Mouse (Mus musculus): ENCODE measurements at regions not wholly inside any gene's neighbourhood (a gene's known extent, or its start where the extent isn't known, plus 50 kb on each side); places are given as distances from the start of the nearest gene placed in this dataset.
A peak's percentile ranks its signal among the peaks of the same experiment; 100 is the strongest.
"Not testable (repeated sequence)": the region's sequence is repeated elsewhere in the genome, so short reads cannot be mapped to it uniquely, and the experiment has no call there.

DNA sequence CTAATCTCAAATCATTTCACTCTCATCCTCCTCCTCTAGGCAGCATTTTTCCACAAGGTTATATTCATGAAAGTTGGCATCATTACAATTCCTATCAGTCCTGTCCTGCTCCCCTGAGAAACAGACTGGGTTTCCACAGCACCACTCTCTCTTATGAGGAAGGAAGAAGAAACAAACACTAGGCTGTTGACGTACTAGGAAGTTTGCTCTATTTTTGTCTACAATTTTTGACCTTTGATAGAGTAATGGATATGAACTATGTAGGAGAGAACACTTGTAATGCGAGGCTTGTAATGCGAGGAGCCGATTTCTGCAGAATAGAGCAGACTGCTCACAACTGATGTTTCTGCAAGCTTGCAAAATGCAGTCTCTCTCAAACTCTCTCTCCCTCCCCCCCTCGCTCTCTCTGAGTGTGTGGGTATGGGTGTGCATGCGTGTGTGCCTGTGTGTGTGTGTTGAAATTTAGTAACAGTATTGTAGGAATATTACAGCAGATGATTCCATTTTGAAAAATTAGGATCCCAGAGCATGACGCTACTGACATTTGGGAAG is 247.0 kb upstream of the Klf6 start:
- H3K27ac ChIP-seq: no peak overlapping the region
- no peaks in the 10 kb centered on the region for H3K36me3 ChIP-seq (replicated peaks)
- ATAC-seq (ENCODE audit: low FRiP score): no peak
- H3K9ac ChIP-seq: no peak overlapping the region
- H3K4me3 ChIP-seq (replicated peaks): no peak overlapping the region
- no peaks in the 10 kb centered on the region for H3K9me3 ChIP-seq
- no peaks in the 10 kb centered on the region for H3K27me3 ChIP-seq
- no peaks in the 10 kb centered on the region for H3K4me1 ChIP-seq
- H3K4me2 ChIP-seq: no peak overlapping the region
- WGBS: 90% methylated on average over 7 of the region's 7 CpGs

DNA sequence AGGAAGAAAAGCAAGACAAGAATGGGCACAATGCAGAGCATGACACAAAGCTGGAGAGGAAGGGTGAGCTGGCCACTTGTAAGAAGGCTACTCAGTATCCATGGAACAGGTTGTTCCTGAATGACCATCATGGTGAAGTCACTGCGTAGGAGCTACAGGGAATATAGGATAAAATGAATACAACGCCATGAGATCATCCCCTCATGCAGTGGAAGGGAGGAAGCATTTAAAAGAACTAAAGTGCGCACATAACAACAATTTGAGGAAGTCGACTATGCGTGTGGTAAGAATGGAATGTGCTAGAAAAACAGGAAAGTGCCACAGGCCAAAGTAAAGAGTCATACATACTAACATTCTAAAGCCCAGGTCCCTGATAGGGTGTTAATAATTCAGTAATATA is 246.4 kb upstream of the Klf6 start:
- Histone ChIP-seq H3K27ac (no peak overlapping the region), H3K9ac (no peak overlapping the region), H3K4me3 (replicated peaks) (no peak overlapping the region), H3K4me1 (no peaks in the 10 kb centered on the region), H3K36me3 (replicated peaks) (no peaks in the 10 kb centered on the region), H3K27me3 (no peaks in the 10 kb centered on the region), H3K4me2 (no peak overlapping the region), H3K9me3 (no peaks in the 10 kb centered on the region)
- WGBS: 84% methylated on average over 5 of the region's 5 CpGs
- ATAC-seq (ENCODE audit: low FRiP score): no peak

GRCm38 (mm10) chr13:5615327-5615726 is 246.0 kb upstream of the Klf6 start:
- Histone ChIP-seq H3K4me3 (replicated peaks) (no peak overlapping the region), H3K4me1 (no peaks in the 10 kb centered on the region), H3K9me3 (no peaks in the 10 kb centered on the region), H3K27me3 (no peaks in the 10 kb centered on the region), H3K27ac (no peak overlapping the region), H3K36me3 (replicated peaks) (no peaks in the 10 kb centered on the region), H3K4me2 (no peak overlapping the region), H3K9ac (no peak overlapping the region)
- no peak for ATAC-seq (ENCODE audit: low FRiP score)
- WGBS: 47% methylated on average over 3 of the region's 3 CpGs

DNA sequence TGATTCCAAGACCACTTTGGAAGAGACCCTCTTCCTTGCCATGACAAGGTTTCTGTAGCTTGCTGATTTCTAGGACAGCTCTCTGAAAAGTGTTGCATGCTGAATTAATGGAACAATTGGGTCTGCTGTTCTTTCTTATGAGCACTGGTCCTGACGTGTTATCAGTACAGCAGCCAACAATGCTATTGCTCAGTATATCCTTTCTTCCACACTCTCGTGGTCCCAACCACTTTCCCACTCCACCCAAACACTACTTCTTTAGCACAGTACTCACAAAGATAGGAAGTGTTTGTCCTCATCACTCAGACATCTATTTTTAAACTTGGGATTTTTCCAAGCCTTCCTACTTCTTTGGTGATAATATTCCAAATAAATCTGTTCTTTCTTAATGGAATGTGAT is 233.2 kb upstream of the Klf6 start:
- H3K9ac ChIP-seq: no peak overlapping the region
- H3K27me3 ChIP-seq: no peaks in the 10 kb centered on the region
- no peak overlapping the region for H3K27ac ChIP-seq
- H3K4me3 ChIP-seq (replicated peaks): no peak overlapping the region
- no peaks in the 10 kb centered on the region for H3K9me3 ChIP-seq
- H3K36me3 ChIP-seq (replicated peaks): no peaks in the 10 kb centered on the region
- no peaks in the 10 kb centered on the region for H3K4me1 ChIP-seq
- no peak overlapping the region for H3K4me2 ChIP-seq
- 73% methylated on average over 2 of the region's 2 CpGs for WGBS
- no peak for ATAC-seq (ENCODE audit: low FRiP score)

DNA sequence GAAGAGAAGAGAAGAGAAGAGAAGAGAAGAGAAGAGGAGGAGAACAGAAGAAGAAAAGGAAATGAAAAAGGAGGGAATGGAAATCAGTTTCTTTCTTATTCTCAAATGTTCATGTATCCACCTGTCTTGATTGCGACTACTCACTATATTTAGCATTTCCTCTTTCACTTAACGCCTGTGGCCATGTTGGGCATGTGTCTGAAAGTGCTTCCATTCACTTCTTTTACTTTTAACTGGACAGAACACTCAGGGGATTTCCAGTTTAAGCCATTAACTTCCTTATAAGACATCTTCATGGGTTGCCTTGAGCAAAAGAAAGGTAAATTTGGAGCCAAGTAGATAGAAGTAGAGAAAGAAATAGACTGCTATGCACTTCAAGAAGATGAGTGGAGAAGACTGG is 226.3 kb upstream of the Klf6 start:
- WGBS: 85% methylated on average over 2 of the region's 2 CpGs
- no peak overlapping the region for H3K27ac ChIP-seq
- no peak overlapping the region for H3K4me3 ChIP-seq (replicated peaks)
- H3K36me3 ChIP-seq (replicated peaks): no peaks in the 10 kb centered on the region
- H3K4me1 ChIP-seq: no peaks in the 10 kb centered on the region
- no peaks in the 10 kb centered on the region for H3K27me3 ChIP-seq
- no peak overlapping the region for H3K4me2 ChIP-seq
- H3K9me3 ChIP-seq: no peaks in the 10 kb centered on the region
- no peak for ATAC-seq (ENCODE audit: low FRiP score)
- no peak overlapping the region for H3K9ac ChIP-seq

GRCm38 (mm10) chr13:5641743-5642510 is 219.4 kb upstream of the Klf6 start:
- H3K27me3 ChIP-seq: no peaks in the 10 kb centered on the region
- H3K4me1 ChIP-seq: no peaks in the 10 kb centered on the region
- no peaks in the 10 kb centered on the region for H3K36me3 ChIP-seq (replicated peaks)
- WGBS: 73% methylated on average over 7 of the region's 7 CpGs
- no peak overlapping the region for H3K27ac ChIP-seq
- H3K4me3 ChIP-seq (replicated peaks): no peak overlapping the region
- H3K9ac ChIP-seq: no peak overlapping the region
- H3K4me2 ChIP-seq: no peak overlapping the region
- no peaks in the 10 kb centered on the region for H3K9me3 ChIP-seq
- ATAC-seq (ENCODE audit: low FRiP score): no peak

DNA sequence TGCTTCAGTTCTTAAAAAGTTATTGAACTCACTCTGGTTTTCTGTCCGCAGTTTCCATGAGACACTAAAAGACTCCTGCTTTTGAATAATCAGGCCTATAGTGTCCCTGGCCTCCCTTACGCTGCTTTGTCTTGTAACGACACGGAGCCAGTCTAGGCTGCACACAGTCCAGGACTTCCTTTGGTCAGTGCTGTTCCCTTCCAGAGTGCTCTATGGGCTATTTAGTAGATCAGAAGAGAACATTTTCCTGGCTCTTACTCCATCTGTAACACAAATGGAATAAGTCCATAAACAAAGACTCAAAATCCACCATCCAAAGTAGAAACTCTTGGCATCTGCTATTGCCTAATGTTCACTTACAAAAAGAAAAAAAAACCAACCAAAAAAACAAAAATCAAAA is 213.0 kb upstream of the Klf6 start:
- Histone ChIP-seq H3K4me3 (replicated peaks) (no peak overlapping the region), H3K27ac (no peak overlapping the region), H3K27me3 (no peaks in the 10 kb centered on the region), H3K9ac (no peak overlapping the region), H3K4me1 (no peaks in the 10 kb centered on the region), H3K36me3 (replicated peaks) (no peaks in the 10 kb centered on the region), H3K4me2 (no peak overlapping the region), H3K9me3 (no peaks in the 10 kb centered on the region)
- WGBS: 71% methylated on average over 4 of the region's 4 CpGs
- no peak for ATAC-seq (ENCODE audit: low FRiP score)

- H3K27me3 ChIP-seq: no peaks in the 10 kb centered on the region
- H3K4me2 ChIP-seq: no peak overlapping the region
- H3K4me1 ChIP-seq: no peaks in the 10 kb centered on the region
- 43% methylated on average over 5 of the region's 5 CpGs for WGBS
- H3K9ac ChIP-seq: no peak overlapping the region
- H3K36me3 ChIP-seq (replicated peaks): no peaks in the 10 kb centered on the region
- no peak overlapping the region for H3K27ac ChIP-seq
- no peak overlapping the region for H3K4me3 ChIP-seq (replicated peaks)
- no peak for ATAC-seq (ENCODE audit: low FRiP score)
- H3K9me3 ChIP-seq: no peaks in the 10 kb centered on the region
Observed at GRCm38 (mm10) chr13:5657556-5657955, 203.7 kb upstream of the Klf6 start.

DNA sequence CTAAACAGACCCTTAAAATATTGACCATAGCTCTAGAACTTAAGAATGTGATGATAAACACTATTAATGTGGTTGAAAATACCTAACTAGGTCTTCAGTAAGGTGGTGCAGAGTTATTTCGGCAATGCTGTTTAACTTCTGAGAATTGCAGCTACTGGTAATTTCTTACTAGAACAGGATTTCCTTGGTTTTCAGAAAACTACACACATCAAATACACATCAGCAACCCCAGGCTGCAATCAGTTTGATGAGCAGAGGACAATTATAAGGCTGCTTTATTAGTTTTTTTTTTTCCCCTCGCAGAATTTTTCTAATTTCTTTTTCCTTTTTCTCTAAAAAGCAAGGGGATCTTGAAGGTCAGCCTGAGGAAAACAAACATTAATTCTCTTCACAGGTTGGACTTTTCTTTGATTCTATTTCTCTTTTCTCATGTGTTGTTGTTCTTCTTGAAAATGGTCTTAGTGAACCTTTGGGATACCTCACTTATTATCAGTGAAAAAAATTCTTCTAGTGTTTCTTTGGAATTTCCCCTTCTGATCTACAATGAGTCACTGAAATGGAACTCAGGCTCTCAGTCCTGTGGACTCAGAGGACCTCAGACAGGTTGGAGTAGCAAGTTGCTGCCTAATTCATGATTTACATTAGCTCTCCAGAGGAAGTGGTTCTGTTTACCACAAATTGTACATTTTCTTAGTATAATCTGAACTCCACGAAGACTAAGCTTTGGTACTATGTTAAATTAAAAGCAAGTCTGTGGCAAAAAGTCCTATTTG is 194.9 kb upstream of the Klf6 start:
- H3K4me2 ChIP-seq: no peak overlapping the region
- no peaks in the 10 kb centered on the region for H3K36me3 ChIP-seq (replicated peaks)
- ATAC-seq (ENCODE audit: low FRiP score): no peak
- no peak overlapping the region for H3K4me3 ChIP-seq (replicated peaks)
- no peak overlapping the region for H3K9ac ChIP-seq
- no peak overlapping the region for H3K27ac ChIP-seq
- H3K4me1 ChIP-seq: no peaks in the 10 kb centered on the region
- H3K27me3 ChIP-seq: no peaks in the 10 kb centered on the region
- no peaks in the 10 kb centered on the region for H3K9me3 ChIP-seq
- 85% methylated on average over 3 of the region's 3 CpGs for WGBS

DNA sequence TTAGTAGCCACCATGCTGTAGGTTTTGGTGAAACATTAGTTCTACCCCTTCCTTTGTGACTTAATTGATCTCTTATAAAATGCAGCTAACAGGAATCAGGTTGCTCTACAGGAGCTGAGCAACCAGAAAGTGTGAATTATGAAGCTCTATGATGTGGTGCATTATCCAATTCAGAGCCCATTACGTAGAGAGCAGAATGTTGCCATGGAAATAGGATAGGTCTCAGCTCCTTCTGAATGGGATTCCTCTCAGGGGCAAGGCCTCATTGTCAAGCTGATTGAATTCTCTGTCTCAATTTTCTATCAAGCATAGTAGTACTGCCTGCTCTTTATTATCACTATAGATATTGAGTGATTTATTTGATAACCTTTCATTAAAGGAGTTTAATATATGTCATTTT is 185.6 kb upstream of the Klf6 start:
- WGBS: 22% methylated on average over 1 of the region's 1 CpGs
- peak; percentile 83 for ATAC-seq (ENCODE audit: low FRiP score)
- no peaks in the 10 kb centered on the region for H3K27me3 ChIP-seq

DNA sequence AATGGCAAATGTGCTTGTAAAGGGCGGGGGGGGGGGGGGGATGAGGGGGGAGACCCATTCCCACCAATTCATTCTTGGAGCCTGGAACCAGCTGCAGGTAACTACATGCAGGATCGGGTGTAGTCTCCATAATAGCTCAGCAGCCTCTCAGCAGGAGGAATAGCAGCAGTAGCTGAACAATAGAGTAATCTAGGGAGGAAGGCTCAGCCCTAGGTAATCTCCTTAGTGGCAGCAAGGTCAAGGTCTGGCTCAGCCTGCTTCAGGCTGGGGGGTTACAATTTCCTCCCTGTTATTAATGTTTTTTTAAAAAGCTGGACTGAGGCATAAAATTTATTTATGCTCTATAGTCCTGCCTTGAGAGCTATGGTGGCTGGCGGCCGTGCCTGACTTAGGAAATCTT is 171.2 kb upstream of the Klf6 start:
- no peak for ATAC-seq (ENCODE audit: low FRiP score)
- Histone ChIP-seq H3K4me2 (no peak overlapping the region), H3K4me3 (replicated peaks) (no peak overlapping the region), H3K9me3 (no peaks in the 10 kb centered on the region), H3K27ac (no peak overlapping the region), H3K4me1 (no peaks in the 10 kb centered on the region), H3K9ac (no peak overlapping the region), H3K36me3 (replicated peaks) (no peaks in the 10 kb centered on the region), H3K27me3 (no peaks in the 10 kb centered on the region)
- WGBS: 59% methylated on average over 4 of the region's 4 CpGs

More for the DNA sequence above, 185.6 kb upstream of the Klf6 start:
- Histone ChIP-seq H3K9ac (no peak overlapping the region), H3K4me3 (replicated peaks) (no peak overlapping the region), H3K27ac (no peak overlapping the region), H3K36me3 (replicated peaks) (no peaks in the 10 kb centered on the region), H3K4me1 (0 out of 2 replicates have a peak, but pooled peaks cover 3% of the 10 kb centered on the region), H3K9me3 (no peaks in the 10 kb centered on the region), H3K4me2 (no peak overlapping the region)

DNA sequence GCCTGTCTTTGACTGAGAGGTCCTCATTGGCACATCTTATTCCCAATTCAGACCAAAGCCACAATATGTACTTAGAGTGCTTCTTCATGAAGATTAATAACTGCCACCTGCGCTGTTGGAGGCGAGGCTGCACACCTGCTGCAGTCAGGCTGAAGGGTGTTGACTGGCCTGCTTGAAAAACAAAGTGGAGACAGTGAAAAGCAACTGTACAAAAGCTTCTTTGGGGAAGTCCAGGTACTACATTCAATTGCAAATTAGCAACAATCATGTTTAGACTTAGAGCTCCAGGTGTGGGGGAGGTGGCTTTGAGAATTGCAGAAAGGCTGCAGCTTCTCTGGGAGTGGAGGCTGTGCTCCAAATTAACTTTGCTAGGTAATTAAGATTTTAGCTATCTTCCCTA is 170.6 kb upstream of the Klf6 start:
- 90% methylated on average over 2 of the region's 2 CpGs for WGBS
- not testable (repeated sequence) for H3K9ac ChIP-seq; H3K4me2 ChIP-seq; H3K4me1 ChIP-seq; H3K36me3 ChIP-seq (replicated peaks); ATAC-seq (ENCODE audit: low FRiP score); H3K27ac ChIP-seq; H3K4me3 ChIP-seq (replicated peaks); H3K9me3 ChIP-seq; H3K27me3 ChIP-seq

DNA sequence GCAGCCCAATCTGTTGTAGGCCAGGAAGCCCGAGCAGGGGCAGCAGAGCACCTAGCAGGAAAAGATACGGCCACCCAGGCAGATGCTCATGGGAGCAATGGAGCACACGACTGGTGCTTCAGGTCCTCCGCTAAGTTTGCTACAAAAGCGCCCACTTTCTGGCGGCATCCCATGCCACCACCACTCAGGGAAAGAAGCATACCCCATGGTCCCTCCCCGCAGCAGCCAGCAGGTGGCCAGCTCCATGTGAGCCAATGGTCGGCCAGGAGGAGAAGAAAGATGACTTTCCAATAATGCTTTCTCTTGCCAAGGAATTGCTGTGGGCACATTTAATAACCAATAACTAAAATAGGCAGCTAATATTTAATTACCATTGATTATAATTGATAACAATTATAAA is 166.7 kb upstream of the Klf6 start:
- Histone ChIP-seq H3K4me3 (replicated peaks) (no peak overlapping the region), H3K4me1 (no peaks in the 10 kb centered on the region), H3K36me3 (replicated peaks) (no peaks in the 10 kb centered on the region), H3K9me3 (no peaks in the 10 kb centered on the region), H3K27ac (no peak overlapping the region), H3K27me3 (no peaks in the 10 kb centered on the region), H3K9ac (no peak overlapping the region), H3K4me2 (no peak overlapping the region)
- no peak for ATAC-seq (ENCODE audit: low FRiP score)
- WGBS: 87% methylated on average over 8 of the region's 8 CpGs

Measured in forebrain, embryonic 12.5 days (tissue).